Mouse (Mus musculus): ENCODE measurements around the gene Apool.

Apool gene

DNA sequence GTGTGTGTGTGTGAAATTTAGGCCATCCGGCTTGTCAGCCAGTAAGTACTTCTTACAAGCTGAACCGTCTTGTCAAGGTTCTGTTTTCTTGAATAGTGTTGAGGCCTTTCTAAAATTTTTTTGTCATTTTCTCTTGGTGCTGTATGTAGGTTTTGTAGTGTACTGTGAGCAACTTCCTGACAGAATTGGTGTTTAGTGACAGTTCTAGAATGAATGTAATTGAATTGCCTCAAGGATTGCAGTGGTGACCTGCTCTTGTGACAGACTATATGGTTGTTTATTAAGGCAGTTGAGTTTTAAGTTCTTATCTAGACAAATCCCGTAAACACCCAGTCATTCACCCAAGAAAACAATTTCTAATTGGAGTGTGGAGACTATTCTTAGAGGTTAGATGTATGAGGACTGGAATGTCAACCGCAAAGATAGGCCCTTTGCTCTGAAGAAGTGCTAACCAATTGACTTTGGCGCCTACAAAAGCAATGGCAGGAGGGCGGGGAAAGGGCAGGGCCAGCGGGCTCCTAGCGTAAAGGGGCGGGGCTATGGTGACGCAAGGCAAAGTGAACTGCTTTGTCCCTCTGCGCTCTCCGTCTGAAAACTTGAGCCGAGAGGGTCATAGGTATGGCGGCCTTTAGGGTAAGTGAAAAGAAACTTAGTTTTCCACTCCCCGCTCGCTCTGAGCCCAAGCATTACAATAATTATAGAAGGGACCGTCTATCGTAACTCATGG lies at the start of gene Apool:
Gene Apool, plus strand, starts transcription at position 531 of the 727 bp plus-strand sequence.
- peak; percentile 90 for DNase-seq (ENCODE audit: low spot score)

GRCm38 (mm10) chrX:112273550-112273949 lies 37.6 kb upstream of the Apool start:
- DNase-seq (ENCODE audit: low spot score): no peak

DNA sequence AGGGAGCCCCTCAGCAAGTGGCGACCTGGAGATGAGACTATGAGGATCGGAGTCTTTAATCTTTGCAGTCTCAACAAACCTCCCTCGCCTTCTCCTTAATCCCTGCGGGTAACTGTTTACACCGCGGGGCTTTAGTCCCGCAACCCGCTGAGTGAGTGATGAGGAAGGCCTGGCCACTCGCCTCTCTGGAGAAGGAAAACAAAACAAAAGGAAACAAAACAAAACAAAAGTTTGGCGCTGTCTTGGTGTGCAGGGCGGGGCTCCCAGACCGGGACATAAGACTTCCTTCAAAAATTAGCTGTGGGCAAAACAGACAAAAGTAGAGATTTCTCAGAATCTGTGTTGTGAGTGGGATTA lies 375 bp downstream of the Apool start:
- DNase-seq (ENCODE audit: low spot score): no peak

GRCm38 (mm10) chrX:112312094-112312493 lies 960 bp downstream of the Apool start:
- peak; percentile 13 for DNase-seq (ENCODE audit: low spot score)

DNA sequence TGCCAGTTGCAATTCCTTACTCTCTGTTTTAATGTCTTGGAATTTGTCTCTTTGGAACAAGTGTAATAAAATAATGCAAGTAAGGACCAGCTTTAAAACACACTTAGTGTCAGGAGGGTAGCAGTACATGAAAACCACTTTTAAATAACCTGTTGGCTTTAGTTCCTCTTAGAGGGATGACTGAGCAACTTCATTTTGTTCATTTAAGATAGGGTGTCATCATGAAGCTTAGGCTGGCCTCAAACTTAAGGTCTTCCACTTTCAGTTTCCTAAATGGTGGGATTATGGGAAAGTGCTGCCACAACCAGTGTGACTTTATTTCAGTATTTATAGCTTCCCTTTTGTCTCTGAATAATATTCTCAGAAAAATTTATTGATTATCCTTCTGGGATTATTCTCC lies 9.1 kb downstream of the Apool start:
- DNase-seq (ENCODE audit: low spot score): no peak

DNA sequence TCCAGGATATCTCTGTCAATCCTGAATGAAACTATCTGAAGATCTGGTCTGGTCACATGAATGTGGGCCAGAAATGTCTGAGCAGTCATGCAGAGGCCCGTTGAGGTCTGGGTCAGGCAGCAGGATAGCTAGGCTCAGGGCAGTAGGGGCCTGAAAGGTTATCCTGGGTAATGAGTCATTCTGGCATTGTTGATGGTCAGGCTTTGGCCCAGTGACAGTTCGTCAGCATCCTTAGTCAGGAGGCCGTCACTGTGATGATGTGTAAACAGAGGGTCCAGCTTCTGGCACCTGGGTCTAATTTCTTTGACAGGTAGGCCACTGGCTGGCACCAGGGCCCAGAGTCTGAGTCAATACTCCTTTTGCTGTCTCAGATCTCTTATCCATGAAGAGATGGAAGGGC lies 28.4 kb downstream of the Apool start:
- DNase-seq (ENCODE audit: low spot score): no peak

GRCm38 (mm10) chrX:112347467-112348394 lies 36.6 kb downstream of the Apool start:
- DNase-seq (ENCODE audit: low spot score): peak; percentile 1

- peak; percentile 61 for DNase-seq (ENCODE audit: low spot score)
Measured at GRCm38 (mm10) chrX:112348395-112348791, 37.3 kb downstream of the Apool start.

GRCm38 (mm10) chrX:112368426-112368825 lies 57.3 kb downstream of the Apool start:
- no peak for DNase-seq (ENCODE audit: low spot score)

DNA sequence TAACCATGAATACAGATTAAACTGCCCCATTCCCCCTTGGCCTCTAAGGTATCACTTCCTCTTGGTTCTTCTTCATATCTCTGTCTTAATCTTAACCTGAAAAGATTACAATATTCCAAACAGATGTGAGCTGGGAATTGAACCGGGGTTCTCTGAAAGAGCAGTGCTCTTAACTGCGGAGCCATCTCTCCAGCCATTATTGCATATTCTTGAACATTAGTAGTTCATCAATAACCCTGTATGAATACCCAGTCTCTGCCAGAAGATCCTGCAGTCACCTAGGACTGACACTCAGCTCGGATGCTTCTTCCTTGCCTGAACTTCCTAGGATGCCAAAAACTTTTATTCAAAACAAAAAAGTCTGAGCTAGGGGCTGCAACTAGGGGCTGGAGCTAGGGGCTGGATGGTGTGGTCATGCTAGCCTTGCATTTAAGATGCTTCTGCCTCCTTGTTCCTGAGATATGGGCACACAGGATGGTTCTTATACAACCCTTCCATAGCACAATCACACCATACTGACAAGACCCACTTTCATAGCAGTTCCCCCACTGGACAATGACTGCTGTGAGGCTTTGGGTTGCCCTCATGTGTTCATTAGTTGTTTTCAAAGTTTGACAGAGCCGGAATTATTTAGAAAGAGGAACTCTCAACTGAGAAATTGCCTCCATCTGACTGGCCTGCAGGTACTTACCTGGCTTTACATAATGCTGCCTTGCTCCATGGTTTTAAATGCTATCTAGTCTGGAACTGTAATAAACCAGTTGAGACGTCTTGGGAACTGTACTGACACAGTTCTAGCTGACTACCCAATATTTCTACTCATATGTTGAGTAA lies 59.7 kb downstream of the Apool start:
- peak; percentile 56 for DNase-seq (ENCODE audit: low spot score)

- DNase-seq (ENCODE audit: low spot score): no peak
Measured at GRCm38 (mm10) chrX:112406679-112407078, 95.5 kb downstream of the Apool start, which contains the start of gene Satl1. Gene Satl1, minus strand, starts transcription at chrX:112406779.

DNA sequence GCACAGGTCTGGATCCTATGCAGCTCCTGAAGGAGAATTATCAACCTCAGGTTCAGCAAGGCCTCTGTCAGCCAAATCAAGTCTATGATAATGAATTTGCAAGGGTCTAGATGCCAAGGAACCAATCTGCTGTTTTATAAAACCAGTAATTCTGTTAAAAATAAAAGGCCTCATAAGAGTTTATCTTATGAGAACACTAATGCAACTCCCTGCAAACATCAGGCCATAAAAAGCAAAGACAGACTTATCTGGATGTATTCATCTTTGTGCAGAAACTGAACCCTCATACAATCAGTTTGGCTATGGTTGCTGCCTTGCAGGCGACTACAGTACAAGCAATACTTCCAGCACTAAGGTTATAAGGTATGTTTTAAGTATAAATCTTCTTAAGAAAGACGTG lies 101.2 kb downstream of the Apool start:
- no peak for DNase-seq (ENCODE audit: low spot score)
